ENCODE assay signal across 23 mouse cellular contexts in the genomic region with DNA sequence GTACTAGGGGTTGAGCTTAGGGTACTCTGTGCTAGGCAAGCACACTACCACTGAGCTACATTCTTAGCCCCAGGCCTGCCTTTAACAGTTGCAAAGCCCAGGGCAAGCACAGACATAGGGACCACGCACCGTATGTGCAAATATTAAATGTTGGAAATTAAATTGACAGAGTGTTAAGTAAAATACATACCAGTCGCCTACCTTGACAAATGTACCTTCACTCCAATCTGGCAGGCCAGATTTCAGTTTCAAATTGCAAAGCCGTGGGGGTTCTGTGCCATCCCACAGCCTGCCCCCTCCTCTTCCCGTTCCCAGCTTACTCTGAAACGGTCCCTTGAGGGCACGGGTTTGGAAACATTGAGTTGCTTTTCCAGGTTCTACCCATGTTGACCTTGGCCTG. TPM values are rescaled to one million over a fixed set of nuclear protein-coding genes. Genes with fewer than 3 reads are reported as not detected.
DNase-seq lines count a peak whose midpoint lies in the region; TF ChIP-seq lines count a peak whose summit lies in the region.
"Had no signal": no experiment of that assay in that cellular context is flagged by ENCODE, and none has a peak within 500 bp of the region (broad histone marks: within the 10 kb centered on the region; RNA-seq: fewer than 3 reads in every experiment).

No protein-coding gene starts in this region.

- no peak for TF ChIP-seq CTCF in layer of hippocampus, adult 2 months (conservative IDR thresholded peaks at IDR 0.05)
- no peak for TF ChIP-seq CTCF in spleen, adult 2 months (IDR thresholded peaks at IDR 0.05; ENCODE audit: extremely low read depth, insufficient read depth, insufficient read length, insufficient replicate concordance)

- DNase-seq in layer of hippocampus, adult 11-12 months (ENCODE audit: low spot score) = peak; percentile 44
- no peak for DNase-seq in layer of hippocampus, postnatal 10 days (ENCODE audit: low spot score in 2 of 2)
- DNase-seq in layer of hippocampus, adult 2 months (ENCODE audit: low spot score in 2 of 2) = peak; percentile 51 to 55
- DNase-seq in layer of hippocampus, adult 9-10 months (ENCODE audit: low spot score) = no peak
- no peak for DNase-seq in spleen, adult 2 months (ENCODE audit: low read depth in 1 of 2, low spot score in 2 of 2)
- DNase-seq in spleen, postnatal 10 days (ENCODE audit: low spot score in 2 of 2) = no peak
- DNase-seq in heart, postnatal 10 days = no peak
- DNase-seq: adrenal gland, adult 8-10 months; adrenal gland, postnatal 14 days; adrenal gland, postnatal 36 days; B cell, adult 2 months; cerebellum, adult 11-12 months; cerebellum, adult 2 months; cerebellum, adult 9-10 months; cerebellum, postnatal 10 days; cerebellum, postnatal 25 days had no signal

- no peak overlapping the region for H3K4me3 ChIP-seq in layer of hippocampus, adult 2 months
- no peak overlapping the region for H3K4me3 ChIP-seq in spleen, adult 2 months (ENCODE audit: extremely low read depth, insufficient read depth, insufficient read length)
- H3K4me3 ChIP-seq: embryonic facial prominence, embryonic 10.5 days; embryonic facial prominence, embryonic 12.5 days; forebrain, embryonic 13.5 days had no signal

- 92% methylated on average over 7 of the region's 7 CpGs for WGBS in spleen, adult 2 months

- TF ChIP-seq POLR2A in spleen, adult 2 months (IDR thresholded peaks at IDR 0.05; ENCODE audit: low read depth, low read length) = no peak

- H3K27ac ChIP-seq in layer of hippocampus, adult 2 months = peak overlapping the region; percentile 60
- H3K27ac ChIP-seq in spleen, adult 2 months (ENCODE audit: insufficient read depth, low read length) = peak overlapping the region; percentile 92
- H3K27ac ChIP-seq: embryonic facial prominence, embryonic 10.5 days; embryonic facial prominence, embryonic 12.5 days; forebrain, embryonic 13.5 days had no signal

- H3K4me1 ChIP-seq in spleen, adult 2 months (ENCODE audit: control insufficient read depth, insufficient read depth, insufficient read length) = peaks cover 9% of the 10 kb centered on the region
- H3K4me1 ChIP-seq: embryonic facial prominence, embryonic 10.5 days; forebrain, embryonic 13.5 days had no signal

- H3K27me3 ChIP-seq in spleen, adult 2 months (ENCODE audit: control insufficient read depth, insufficient read depth, low read length) = no peaks in the 10 kb centered on the region
- H3K27me3 ChIP-seq: embryonic facial prominence, embryonic 12.5 days; forebrain, embryonic 13.5 days; Patski had no signal

- intact Hi-C loops in heart, postnatal 10 days (cut with DNase I) = no loop called here

- H3K36me3 ChIP-seq in spleen, adult 2 months (ENCODE audit: control insufficient read depth, insufficient read depth, low read length) = no peaks in the 10 kb centered on the region
- H3K36me3 ChIP-seq: embryonic facial prominence, embryonic 10.5 days; embryonic facial prominence, embryonic 12.5 days; G1E had no signal

RNA-seq across cellular contexts. Expression of gene 1700016K19Rik, which starts 13.8 kb away (rescaled TPM):
- total RNA-seq in layer of hippocampus, postnatal 10 days (2021) = 1 to 10 TPM; 3.1 to 4.8 TPM
- 1 to 10 TPM; 1.5 to 2.1 TPM for total RNA-seq in layer of hippocampus, adult 2 months (2021)
- polyA plus RNA-seq in spleen, adult 2 months (2012; rRNA removed) = 0.08 and 0.22 TPM in 2 replicates
- not detected for total RNA-seq in heart, postnatal 10 days (2021)
- total RNA-seq: adrenal gland, adult 18-20 months; adrenal gland, adult 8-10 months; adrenal gland, postnatal 14 days; adrenal gland, postnatal 36 days had no signal
- polyA plus RNA-seq: CD4-positive, CD25-positive, alpha-beta regulatory T cell, adult 4 months; G1E had no signal

RNA-seq across cellular contexts. Expression of gene Rflnb, which starts 41.6 kb away (rescaled TPM):
- total RNA-seq in layer of hippocampus, postnatal 10 days (2021) = 10 to 100 TPM; 16.9 to 20.5 TPM
- 1 to 10 TPM; 7.0 to 9.5 TPM for total RNA-seq in layer of hippocampus, adult 2 months (2021)
- polyA plus RNA-seq in spleen, adult 2 months (2012; rRNA removed) = 11.5 and 15.5 TPM in 2 replicates
- total RNA-seq in heart, postnatal 10 days (2021) = 10 to 100 TPM; 66.9 to 74.5 TPM

RNA-seq across cellular contexts. Expression of gene Rph3al, which starts 47.7 kb away (rescaled TPM):
- total RNA-seq in layer of hippocampus, postnatal 10 days (2021) = 1 to 10 TPM; 4.2 to 5.6 TPM
- total RNA-seq in layer of hippocampus, adult 2 months (2021) = 1 to 10 TPM; 4.8 to 6.3 TPM
- 3.8 and 5.5 TPM in 2 replicates for polyA plus RNA-seq in spleen, adult 2 months (2012; rRNA removed)
- 10 to 100 TPM; 23.2 to 25.0 TPM for total RNA-seq in heart, postnatal 10 days (2021)
- total RNA-seq: G1E had no signal
- polyA plus RNA-seq: G1E had no signal

Comparison
In these comparisons a context has a peak if more than half of its experiments do, and no peak if none do; other contexts are left out.
1. DNase-seq: peak in layer of hippocampus, adult 11-12 months (single experiment) and layer of hippocampus, adult 2 months (2 of 2); none in layer of hippocampus, postnatal 10 days (0 of 2), layer of hippocampus, adult 9-10 months (single experiment), spleen, adult 2 months (0 of 2), spleen, postnatal 10 days (0 of 2) and heart, postnatal 10 days (0 of 2).